Mouse (Mus musculus): ENCODE measurements around the gene Ppp4r3b.

The Ppp4r3b gene

DNA sequence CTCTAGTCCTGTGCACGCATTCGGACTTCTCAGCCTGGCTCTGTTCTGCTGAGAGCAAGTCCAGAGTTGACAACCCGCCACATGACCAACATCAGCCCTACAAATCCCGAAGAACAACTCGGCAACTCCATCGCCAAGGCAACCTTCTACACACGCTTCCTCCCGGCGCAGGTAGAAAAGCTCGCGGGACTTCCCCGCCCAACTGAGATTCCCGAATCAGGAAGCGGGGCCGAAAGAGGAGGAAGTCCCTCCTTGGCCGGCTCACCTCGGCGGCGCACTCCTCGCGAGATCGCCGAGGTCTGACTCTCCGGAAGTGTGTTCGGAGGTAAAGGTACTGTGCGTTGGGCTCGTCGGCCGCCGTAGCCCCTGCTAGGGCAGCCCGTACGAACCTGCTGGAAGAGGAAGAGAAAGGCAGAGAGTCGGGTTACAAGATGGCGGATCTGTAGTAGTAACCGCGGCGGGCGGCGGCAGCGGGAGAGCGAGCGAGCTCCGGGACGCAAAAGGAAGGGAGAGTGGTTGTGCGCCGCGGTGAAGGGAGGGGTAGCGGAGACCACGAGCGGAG, at the start of gene Ppp4r3b:
Gene Ppp4r3b, plus strand, starts transcription at position 328 of the 562 bp plus-strand sequence.
- peak; percentile 99 for DNase-seq (ENCODE audit: low read depth, low spot score)

DNA sequence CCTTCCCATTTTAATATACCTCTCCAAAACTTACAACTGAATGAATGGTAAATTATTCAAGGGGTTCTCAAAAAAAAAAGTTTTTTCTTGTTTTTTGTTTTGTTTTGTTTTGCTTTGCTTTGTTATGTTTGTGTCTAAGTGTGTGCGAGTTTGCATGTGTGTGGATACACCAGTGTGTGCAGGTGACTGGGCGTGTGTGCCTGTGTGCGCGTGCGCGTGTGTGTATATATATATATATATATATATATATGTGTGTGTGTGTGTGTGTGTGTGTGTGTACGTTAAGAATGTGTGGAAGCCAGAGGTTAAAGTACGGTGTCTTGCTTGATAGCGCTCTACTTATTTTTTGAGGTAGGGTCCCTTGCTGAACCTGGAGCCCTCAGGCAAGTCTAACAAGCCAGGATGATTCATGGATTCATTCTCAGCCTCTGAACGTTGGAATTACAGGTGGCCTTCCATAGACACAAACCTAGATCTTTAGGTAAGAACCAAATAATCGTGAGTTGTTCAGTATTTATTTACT, 42.8 kb upstream of the Ppp4r3b start:
- peak; percentile 13 for DNase-seq (ENCODE audit: low read depth, low spot score)

DNA sequence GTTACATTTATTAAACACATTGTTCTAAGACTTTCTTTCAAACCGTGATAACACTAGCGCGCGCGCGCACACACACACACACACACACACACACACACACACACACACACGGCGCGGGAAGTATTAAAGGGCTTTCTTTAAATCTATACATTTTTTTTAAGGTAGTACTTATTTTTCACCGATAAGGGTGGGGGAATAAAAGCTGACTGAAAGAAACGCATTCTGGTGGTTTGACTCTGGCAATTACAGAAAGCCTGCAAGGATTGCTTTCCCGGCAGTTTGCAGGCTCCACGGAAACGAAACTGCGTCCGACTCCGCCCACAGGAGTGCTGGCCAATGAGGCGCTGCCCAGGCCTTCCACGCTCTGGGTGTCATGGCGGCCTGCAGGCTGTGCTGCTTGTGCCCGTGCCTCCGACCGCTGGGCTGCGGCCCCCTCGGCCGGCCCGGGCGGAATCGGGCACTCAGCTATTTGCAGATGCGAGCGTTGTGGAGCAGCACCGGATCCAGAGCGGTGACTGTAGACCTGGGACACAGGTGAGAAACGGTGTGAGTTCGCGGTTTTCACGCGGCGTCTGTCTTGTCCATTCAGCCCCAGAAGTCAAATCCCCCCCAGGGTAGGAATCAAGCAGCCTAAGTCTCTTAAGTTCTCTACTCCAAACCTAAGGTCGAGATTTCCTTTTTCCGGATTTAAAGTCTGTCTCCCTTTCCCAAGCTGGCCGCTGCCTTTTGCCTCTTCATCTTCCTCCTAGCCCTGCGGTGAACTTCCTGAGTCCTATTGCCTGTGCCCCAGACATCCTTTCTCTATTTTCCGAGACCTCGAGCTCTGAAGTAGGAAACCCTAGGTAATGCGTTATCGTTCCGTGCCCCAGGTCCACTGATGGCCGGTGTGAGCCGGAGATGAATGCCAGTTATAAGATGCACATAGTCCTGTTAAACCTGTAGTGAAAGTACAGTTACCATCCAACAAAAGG, 42.0 kb upstream of the Ppp4r3b start, which contains the start of gene Pnpt1:
Gene Pnpt1, plus strand, starts transcription at position 360 of the 971 bp plus-strand sequence.
- DNase-seq (ENCODE audit: low read depth, low spot score): peak; percentile 90

DNA sequence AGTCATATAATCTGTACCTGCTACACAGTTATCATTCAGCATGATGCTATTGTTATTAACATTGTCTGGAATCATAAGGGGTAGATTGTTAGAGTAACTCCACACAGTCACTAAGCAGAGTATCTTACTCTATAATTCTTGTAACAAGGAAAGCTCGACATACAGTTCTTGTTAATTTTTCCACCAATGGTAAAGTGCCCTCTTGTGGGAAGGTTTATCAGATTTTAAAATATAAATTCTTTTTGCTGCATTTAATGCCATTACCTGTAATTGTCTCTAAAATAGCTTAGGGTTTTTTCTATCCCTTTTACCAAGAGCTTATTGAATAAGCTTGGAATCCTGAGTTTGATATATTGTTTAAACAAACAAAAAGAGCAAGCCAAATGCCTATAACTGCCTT, 32.0 kb upstream of the Ppp4r3b start:
- DNase-seq (ENCODE audit: low read depth, low spot score): no peak

DNA sequence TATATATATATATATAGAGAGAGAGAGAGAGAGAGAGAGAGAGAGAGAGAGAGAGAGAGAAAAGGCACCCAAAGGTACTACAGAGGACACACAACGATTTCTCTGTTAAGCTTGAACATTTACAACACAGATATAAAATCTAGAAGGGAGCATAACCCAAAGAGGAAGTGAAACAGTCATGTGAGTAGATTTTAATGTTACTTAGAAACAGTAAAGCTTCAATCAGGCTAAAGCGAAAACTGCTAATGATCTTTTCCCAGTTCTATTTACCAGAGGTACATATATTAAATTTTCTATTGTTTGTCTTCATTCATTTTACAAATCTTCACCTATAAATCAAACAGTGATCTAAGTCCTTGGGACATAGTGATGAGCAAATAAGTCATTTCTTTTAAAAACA, 23.8 kb upstream of the Ppp4r3b start:
- DNase-seq (ENCODE audit: low read depth, low spot score): no peak

DNA sequence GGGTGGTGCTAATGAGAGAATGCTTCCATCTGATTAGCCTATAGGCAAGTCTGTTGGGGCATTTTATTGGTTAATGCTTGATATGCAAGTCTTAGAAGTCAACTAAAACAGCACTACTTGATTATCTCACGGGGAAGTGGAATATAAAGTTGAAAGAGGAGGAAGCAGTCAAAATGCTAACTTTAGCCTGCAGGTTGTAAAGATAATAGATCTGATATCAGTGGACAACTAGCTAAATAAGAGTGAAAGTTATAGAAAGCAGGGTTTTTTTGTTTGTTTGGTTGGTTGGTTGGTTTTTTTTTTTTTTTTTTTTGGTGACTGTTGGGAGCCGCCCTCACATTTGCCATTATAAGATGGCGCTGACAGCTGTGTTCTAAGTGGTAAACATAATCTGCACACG, 9.1 kb upstream of the Ppp4r3b start:
- DNase-seq (ENCODE audit: low read depth, low spot score): no peak

DNA sequence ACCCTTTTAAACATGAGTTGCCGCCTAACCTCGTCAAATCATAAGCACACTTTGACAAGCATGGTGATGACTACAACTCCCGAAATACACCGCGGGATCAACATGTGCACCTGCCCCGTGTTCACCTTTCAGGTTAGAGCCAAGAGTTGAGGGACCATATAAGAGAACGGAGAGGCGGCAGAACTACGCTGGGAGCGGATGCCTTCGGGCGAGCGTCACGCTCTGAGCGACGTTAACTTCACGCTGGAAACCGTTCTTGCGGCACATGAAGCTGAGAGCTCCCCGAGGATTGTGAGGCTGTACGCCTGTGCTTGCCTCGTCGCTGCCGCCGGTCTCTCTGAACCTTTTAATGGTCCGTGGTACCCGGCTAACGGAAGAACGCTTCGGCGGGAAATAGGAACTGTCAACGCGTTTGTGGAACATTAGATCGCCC, 715 bp upstream of the Ppp4r3b start:
- DNase-seq (ENCODE audit: low read depth, low spot score): peak; percentile 78

DNA sequence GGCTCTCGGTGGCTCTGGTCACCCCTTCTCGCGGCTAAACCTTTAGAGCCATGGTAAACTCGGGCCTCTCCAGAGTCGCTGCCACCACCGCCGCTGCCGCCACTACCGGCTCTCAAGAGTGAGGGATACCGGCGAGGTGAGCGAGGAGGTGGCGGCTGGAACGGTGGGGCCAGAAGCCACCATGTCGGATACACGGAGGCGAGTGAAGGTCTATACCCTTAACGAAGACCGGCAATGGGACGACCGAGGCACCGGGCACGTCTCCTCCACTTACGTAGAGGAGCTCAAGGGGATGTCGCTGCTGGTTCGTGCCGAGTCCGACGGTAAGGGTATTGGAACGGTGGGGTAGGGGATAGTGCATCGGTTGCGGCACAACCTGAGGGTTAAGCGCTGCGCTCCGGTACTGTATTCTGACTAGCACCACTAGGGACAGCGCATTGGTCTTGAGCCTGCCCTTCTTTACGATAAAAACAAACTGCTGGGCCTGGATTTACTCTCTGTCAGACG, 488 bp downstream of the Ppp4r3b start:
- DNase-seq (ENCODE audit: low read depth, low spot score): peak; percentile 36

DNA sequence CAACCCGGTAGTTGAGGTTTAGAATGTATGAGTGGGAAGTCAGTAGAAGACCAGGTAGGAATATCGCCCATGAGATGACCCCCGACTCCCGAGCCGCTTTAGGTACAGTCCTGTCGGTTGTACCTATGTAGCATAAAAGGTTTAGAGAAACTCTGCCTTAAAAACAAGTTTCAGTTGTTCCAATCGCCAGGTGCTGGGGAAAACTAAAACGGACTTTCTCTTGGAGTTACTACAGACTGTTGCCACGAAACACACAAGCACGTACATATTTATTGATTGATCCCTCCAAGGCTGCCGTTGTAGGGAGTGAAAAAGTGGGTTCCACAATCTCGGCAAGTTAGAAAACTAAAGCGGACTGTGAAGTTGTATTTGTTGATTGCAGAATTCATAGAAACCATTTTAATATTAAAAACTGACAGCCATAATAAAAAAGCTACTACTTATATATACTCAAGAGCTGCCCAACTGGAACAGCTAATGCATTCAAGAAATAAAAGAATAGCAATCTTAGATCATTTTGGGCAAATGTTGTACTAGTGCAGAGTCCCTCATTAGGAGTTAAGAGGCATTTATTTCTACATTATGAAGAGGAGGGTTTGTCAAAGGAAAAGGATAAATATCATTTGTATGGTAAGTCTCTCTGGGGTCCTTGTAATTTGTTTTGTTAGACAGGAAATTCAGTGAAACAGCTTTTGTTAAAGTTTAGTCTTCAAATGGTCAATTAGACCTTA, 1.2 kb downstream of the Ppp4r3b start:
- DNase-seq (ENCODE audit: low read depth, low spot score): no peak

DNA sequence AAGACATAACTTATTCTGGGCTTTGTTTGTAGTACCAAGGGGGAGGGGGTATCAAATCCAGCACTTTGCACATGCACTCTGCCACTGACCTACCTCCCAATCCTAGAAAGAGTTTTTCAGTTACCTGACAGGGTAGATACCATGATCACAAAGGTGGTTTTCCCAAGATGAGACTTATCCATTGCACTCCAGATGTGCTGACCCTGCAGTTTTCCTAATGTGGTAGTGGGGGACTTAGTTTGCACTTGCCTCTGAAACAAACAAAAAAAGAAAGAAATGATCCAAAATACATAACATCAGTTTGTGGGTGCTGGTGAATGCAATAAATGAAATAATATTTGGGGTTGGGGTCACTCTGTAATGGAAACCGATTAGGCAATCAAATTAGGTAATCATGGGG, 6.6 kb downstream of the Ppp4r3b start:
- no peak for DNase-seq (ENCODE audit: low read depth, low spot score)

DNA sequence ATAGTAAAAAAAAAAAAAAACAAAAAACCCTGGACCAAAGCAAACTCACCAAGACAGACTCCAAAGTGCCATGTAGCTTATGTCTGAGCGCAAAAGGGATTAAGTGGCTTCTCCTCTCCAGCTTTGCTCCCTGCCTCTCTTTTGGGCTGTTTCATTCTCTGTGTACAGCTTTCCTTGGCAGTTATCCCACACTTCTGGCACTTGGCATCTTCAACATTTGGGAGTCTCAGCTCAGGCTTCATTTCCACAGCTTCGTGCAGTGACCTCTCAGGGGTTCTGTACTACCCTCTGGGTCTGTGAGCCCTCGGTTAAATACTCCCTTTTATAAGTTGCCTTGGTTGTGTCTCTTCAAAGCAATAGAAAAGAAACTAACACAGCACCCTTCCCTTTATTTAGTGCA, 8.0 kb downstream of the Ppp4r3b start:
- DNase-seq (ENCODE audit: low read depth, low spot score): no peak

DNA sequence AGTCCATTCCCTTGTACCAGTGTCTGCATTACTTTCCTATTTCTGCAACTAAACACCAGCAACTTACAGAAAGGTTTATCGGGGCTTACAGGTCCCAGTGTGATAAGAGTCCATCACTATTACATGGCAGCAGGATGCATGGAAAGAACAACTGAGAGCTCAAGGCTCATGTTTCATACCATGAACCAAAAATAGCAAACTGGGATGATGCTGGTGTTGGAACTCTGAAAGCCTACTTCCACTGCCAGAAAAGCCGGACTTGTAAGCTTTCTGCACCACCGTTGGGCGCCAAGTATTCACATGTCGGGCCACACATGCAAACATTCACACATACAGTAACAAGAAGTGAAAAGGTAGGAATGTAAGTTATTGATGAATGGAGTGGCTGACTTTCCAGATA, 9.1 kb downstream of the Ppp4r3b start:
- DNase-seq (ENCODE audit: low read depth, low spot score): no peak

DNA sequence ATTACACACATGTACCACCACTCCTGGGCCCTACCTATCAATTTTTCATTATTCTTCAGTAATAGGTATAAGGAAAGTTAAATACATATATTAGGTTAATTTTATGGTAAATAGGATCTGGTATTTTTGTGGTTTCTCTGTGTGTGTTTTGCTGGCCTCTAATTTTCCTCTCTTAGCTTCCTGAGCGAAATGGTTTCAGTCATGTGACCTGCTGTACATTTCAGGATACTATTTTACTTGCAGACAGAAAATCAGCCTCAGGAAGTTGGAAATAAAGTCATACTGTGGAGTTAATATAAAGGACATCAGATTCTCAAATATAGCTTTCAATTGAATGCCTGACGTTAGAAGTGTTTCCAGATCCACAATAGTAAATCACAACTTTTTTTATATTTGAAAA, 16.3 kb downstream of the Ppp4r3b start:
- DNase-seq (ENCODE audit: low read depth, low spot score): no peak

DNA sequence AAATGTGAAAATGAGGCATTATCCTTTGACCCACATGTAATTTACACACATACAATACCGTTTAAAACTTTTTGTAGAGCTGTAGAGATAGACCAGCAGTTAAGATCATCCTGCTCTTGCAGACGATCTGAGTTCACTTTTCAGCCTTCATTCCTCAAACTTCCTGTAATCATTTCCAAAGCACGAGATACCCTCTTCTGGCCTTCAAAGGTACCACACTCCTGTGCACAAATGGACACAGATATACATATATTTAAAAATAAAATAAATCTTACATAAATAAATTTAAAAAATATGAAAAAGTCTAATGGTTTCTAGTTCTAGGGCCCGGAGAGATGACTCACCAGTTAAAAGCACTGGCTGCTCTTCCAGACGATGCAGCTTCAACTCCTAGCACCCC, 31.0 kb downstream of the Ppp4r3b start:
- DNase-seq (ENCODE audit: low read depth, low spot score): no peak

DNA sequence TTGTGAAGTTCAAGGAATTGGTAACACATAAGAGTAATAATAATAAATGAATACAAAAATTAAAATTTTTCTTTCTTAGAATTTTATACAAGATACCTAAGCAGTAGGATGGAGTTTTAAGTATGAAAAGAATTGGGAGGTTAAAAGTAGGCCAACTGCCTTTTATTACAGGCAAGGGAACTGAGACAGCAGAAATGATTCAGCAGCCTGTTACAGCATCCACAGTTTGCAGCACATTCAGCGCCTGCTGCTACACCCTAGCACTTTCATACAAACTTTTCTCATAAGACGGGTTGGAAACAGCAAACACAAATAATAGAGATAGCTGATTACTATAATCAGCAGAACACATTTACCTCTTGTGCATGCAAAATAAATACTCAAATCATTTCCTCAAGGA, 37.1 kb downstream of the Ppp4r3b start:
- no peak for DNase-seq (ENCODE audit: low read depth, low spot score)

DNA sequence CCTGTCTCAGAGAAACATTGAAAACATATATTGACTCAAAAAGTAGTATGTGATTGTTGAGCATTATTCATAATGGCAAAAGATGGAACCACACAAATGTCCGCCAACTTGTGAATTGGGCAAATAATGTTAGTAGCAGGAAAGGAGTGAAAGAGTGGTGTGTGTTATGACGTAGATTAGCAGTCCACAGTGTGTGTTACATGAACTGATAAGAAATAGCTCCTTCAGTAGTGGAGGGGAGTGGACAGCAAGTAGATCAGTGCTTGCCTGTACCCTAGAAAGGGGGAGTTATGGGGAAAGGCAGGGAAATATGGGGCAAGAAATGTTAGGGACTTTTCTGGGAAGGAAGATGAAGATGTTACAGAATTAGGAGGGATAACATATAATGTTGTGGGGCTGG, 43.5 kb downstream of the Ppp4r3b start:
- DNase-seq (ENCODE audit: low read depth, low spot score): no peak

DNA sequence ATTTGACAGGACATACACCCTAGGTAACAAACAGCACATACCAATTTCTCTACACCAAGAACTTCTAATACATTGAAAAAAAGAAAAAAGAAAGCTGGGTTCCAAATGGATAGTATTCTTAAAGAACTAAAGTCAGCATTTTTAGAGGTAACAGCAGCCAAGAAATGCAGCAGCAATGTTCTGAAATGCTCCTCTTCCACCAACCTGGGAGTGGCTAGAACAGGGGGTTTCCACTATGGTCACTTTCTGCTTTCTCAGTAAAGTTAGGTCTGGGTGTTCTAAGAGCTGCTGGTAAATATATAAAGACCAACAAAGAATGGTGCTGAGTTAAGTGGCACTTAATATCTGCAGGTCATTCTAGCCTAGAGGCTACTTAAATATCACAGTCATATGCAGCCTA, 46.4 kb downstream of the Ppp4r3b start:
- DNase-seq (ENCODE audit: low read depth, low spot score): no peak

DNA sequence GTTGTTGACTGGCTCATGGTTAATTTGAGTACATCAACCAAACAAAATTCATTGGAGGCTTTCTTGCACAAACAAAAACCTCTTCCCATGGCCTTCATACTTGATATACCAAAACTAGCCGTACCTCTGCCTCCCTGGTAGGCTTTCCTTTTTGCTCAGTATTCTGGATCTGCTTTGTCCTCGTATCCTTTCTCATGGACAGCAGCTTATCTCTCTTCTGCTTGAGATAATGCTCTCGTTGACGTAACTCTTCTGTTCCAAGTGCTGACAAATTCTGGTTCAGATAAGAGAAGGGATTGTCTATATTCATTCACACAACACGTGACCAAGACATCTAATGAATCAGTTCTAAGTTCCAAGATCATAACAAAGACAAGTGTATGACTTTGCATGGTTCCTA, 49.6 kb downstream of the Ppp4r3b start:
- DNase-seq (ENCODE audit: low read depth, low spot score): no peak

DNA sequence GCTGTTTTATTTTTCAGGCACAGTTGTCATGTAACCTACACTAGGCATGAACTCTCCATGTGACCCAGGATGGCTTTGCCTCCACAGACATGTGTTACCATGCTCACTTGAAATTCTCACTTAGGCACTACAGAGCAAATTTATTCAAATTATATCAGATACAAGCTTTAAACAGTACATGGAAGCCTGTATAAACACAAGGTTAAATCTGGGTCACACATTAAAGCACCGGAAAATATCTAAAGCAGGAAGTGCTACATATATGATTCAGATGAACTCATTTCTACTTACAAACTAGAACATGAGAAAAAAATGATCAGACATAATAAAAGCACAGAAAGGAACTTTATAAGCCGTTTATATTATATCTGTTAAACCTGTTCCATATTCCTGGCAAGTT, 52.1 kb downstream of the Ppp4r3b start:
- DNase-seq (ENCODE audit: low read depth, low spot score): no peak

DNA sequence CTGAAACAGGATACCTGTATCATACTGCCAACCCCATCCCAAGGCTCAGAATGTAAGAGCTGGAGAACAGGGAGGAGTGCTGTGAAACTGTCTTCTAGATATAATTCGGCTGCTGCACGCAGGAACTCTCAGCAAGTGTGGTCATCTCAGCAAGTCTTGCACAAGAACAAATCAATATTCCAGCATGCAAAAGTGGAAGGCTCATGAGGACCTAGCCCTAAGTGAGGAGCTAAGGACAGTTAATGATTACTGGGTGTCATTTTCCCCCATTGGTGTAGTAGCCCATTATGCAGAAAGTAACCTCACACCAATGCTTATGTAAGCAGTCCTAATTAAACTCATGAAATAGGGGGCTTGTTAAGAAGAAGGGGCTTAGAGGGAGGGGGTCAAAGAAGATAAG, 56.3 kb downstream of the Ppp4r3b start:
- DNase-seq (ENCODE audit: low read depth, low spot score): no peak

DNA sequence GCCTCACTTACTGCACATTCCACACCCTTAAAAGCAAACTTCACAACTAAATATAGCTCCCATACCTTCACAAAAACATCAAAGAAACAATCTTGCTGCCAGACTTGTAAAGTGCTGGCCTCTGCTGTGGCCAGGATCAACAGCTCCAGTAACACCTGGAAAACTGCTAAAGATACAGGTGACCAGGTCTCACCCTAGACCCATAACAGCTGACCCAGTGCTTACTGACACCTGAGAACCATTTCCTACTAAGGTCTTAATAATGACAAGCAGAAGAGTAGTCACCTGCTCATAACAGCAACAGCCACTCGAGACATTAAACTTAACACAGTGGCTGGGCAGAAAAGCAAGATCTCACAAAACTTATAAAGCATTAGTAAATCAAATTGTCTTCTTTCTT, 60.9 kb downstream of the Ppp4r3b start:
- DNase-seq (ENCODE audit: low read depth, low spot score): no peak

DNA sequence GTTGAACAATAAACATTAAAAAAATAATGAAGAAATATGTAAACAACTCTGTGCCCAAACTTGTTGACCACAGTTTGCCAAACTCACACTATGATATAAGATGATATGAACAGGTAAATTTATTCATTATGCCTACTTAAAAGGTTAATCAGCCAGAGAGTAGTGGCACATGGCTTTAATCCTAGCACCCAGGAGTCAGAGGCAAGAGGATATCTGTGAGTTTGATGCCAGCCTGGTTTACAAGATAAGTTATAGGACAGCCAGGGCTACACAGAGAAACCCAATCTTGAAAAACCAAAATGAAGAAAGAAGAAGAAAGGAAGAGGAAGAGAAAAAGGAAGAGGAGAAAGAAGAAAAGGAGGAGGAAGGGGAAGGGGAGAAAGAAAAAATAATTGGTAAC, 64.7 kb downstream of the Ppp4r3b start:
- no peak for DNase-seq (ENCODE audit: low read depth, low spot score)
